Mouse (Mus musculus): ENCODE measurements at regions not wholly inside any gene's neighbourhood (a gene's known extent, or its start where the extent isn't known, plus 50 kb on each side); places are given as distances from the start of the nearest gene placed in this dataset.

DNA sequence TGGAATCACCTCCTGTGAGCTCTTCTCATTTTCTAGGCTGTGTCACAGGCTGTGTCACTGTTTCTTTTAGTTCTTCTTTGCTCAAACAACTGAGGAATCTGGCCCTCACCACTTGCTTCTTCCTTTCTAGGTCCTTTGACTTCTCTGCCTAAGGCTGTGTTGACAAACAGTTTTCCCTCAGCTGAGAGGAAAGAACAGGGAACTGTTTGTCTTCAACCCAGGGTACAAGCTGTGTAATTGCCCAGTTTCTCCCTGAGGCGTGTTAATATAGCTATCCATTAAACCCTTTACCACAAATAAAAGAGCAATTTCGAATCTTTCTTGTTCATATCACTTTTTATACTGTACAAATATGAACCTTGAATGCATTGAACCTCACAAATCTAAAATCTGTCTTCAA lies 542.1 kb downstream of the Nyap2 start:
- DNase-seq = no peak
- no peak overlapping the region for H3K4me3 ChIP-seq (replicated peaks; ENCODE audit: extremely low read depth, low read depth, low read length)
- 63% methylated on average over 2 of the region's 2 CpGs for WGBS
- no peaks in the 10 kb centered on the region for H3K4me1 ChIP-seq (ENCODE audit: control insufficient read depth, insufficient read depth, low read length)
- TF ChIP-seq POLR2A (IDR thresholded peaks at IDR 0.05; ENCODE audit: borderline replicate concordance, extremely low read depth, low read depth, low read length) = no peak

DNA sequence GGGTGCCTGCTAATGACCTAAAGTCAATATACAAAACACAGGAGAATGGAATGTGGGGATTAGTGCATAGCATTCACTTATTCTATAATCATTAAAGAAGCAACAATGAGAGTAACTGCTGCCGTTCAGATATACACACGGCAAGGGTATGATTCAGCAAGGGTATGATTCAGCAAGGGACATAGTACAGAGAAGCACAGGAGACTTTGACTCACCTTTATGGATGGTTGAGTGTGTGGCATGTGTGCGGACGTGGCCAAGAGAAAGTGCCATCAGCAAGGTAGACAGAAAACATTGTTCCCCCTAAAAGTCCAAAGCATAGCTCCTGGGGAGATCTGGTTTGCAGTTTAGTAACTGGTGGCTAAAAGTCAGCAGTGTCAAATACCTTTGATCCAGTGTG lies 547.4 kb downstream of the Nyap2 start:
- Histone ChIP-seq H3K4me1 (ENCODE audit: control insufficient read depth, insufficient read depth, low read length) (no peaks in the 10 kb centered on the region), H3K4me3 (replicated peaks; ENCODE audit: extremely low read depth, low read depth, low read length) (no peak overlapping the region)
- no peak for DNase-seq
- WGBS = 86% methylated on average over 4 of the region's 4 CpGs
- no peak for TF ChIP-seq POLR2A (IDR thresholded peaks at IDR 0.05; ENCODE audit: borderline replicate concordance, extremely low read depth, low read depth, low read length)
- no peak for TF ChIP-seq CTCF (IDR thresholded peaks at IDR 0.05; ENCODE audit: insufficient read depth, low read length)

DNA sequence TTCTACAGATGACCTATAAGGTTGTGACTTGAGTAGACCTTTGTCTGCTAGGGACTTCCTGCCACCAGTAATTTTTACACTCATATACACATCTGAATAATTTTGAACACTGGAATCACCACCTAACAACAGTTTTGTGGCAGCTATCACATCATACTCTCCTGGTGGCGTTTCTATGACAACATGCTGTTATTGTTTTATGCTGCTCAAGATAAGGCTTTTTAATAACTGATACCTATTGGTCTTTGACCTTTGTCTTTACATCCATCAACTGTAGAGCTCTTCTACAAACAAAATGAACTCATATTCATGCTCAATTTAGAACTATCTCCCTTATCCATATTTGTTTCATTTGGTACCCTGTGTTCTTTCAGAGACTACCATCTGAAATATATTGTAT lies 556.0 kb downstream of the Nyap2 start:
- TF ChIP-seq POLR2A (IDR thresholded peaks at IDR 0.05; ENCODE audit: borderline replicate concordance, extremely low read depth, low read depth, low read length) = no peak
- TF ChIP-seq CTCF (IDR thresholded peaks at IDR 0.05; ENCODE audit: insufficient read depth, low read length) = no peak
- no peaks in the 10 kb centered on the region for H3K4me1 ChIP-seq (ENCODE audit: control insufficient read depth, insufficient read depth, low read length)
- no peak overlapping the region for H3K4me3 ChIP-seq (replicated peaks; ENCODE audit: extremely low read depth, low read depth, low read length)
- no peak for DNase-seq
- 54% methylated on average over 1 of the region's 1 CpGs for WGBS

DNA sequence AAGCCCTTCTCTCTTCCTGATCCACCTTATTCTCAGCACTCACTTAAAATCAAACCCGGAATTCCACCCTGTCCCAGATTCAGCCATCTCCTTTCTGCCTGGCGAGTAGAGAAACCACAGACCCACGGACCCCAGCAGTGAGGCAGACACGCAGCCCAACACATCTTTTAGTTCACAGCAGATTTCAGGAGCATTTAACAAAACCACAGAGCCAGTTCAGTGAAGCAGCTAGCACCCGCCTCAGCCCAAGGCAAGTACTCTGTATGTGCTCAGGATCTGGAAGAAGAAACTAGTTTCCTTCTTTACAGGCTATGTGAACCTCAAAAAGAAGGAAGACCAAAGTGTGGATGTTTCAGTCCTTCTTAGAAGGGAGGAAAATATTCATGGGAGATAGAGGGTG lies 560.6 kb downstream of the Nyap2 start:
- no peaks in the 10 kb centered on the region for H3K4me1 ChIP-seq (ENCODE audit: control insufficient read depth, insufficient read depth, low read length)
- no peak for DNase-seq
- no peak overlapping the region for H3K4me3 ChIP-seq (replicated peaks; ENCODE audit: extremely low read depth, low read depth, low read length)
- 86% methylated on average over 5 of the region's 5 CpGs for WGBS
- TF ChIP-seq POLR2A (IDR thresholded peaks at IDR 0.05; ENCODE audit: borderline replicate concordance, extremely low read depth, low read depth, low read length) = no peak
- TF ChIP-seq CTCF (IDR thresholded peaks at IDR 0.05; ENCODE audit: insufficient read depth, low read length) = no peak

DNA sequence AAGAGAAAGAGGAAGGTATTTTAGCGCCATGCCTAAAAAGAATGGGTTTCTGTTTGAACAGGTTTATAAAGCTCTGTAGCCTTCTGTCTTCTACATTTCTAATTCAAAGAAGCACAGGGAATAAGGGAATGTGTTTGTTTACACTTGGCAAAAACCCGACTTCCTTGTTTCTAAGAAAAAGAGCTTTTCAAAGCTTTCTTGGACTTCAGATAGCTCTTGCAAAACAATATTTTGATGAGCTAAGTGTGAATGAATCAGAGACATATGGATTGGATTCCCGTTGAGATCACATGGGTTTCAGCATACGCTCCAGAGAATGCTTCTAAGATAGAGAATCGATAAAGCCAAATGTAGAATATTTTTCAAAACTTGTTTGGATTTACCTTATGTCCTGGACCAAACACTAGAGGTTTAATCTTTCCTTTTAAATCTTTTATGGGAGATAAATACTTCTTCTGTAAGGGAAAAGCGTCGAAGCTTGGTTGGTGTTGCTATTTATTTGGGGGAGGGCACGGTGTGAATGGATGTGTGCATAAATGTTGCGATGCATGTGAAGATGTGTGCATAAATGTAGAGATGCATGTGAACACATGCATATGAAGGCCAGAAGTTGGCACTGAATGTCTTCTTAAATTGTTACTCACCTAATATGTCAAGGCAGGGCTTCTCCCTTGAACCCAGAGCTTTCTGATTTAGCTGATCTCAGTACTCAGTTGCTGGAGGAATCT lies 576.4 kb downstream of the Nyap2 start:
- TF ChIP-seq POLR2A (IDR thresholded peaks at IDR 0.05; ENCODE audit: borderline replicate concordance, extremely low read depth, low read depth, low read length) = no peak
- Histone ChIP-seq H3K4me3 (replicated peaks; ENCODE audit: extremely low read depth, low read depth, low read length) (no peak overlapping the region), H3K4me1 (ENCODE audit: control insufficient read depth, insufficient read depth, low read length) (peaks cover 2% of the 10 kb centered on the region; the same call in 1 of the 2 replicates)
- DNase-seq = no peak
- 61% methylated on average over 9 of the region's 9 CpGs for WGBS

- no peak for DNase-seq
- H3K4me3 ChIP-seq (replicated peaks; ENCODE audit: extremely low read depth, low read depth, low read length) = no peak overlapping the region
- WGBS = 62% methylated on average over 4 of the region's 4 CpGs
- H3K4me1 ChIP-seq (ENCODE audit: control insufficient read depth, insufficient read depth, low read length) = no peaks in the 10 kb centered on the region
- TF ChIP-seq POLR2A (IDR thresholded peaks at IDR 0.05; ENCODE audit: borderline replicate concordance, extremely low read depth, low read depth, low read length) (no peak), CTCF (IDR thresholded peaks at IDR 0.05; ENCODE audit: insufficient read depth, low read length) (no peak)
Observed at GRCm38 (mm10) chr1:81661245-81661644, 571.7 kb upstream of the Gm9747 start.

DNA sequence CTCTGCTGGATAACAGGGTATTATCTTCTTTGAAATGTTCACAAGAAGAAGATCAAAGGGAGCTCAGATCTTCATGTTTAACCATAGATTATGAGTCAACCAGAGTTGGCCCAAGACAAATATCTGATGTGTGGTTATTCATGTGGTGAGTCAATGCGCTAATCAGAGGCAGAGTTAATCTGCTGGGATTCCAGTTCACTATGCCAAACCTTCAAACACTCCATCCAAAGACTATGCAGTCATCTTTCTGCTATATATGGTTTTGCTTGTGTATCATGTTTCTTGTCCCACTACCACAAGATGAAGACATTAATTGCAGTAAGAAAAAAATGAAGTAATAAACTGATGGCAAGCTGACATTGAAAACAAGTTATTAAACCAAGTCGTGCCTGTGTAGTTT lies 561.8 kb upstream of the Gm9747 start:
- DNase-seq = no peak
- WGBS = 69% methylated on average over 2 of the region's 2 CpGs
- Histone ChIP-seq H3K4me1 (ENCODE audit: control insufficient read depth, insufficient read depth, low read length) (no peaks in the 10 kb centered on the region; the same call in 1 of the 2 replicates), H3K4me3 (replicated peaks; ENCODE audit: extremely low read depth, low read depth, low read length) (no peak overlapping the region)
- TF ChIP-seq CTCF (IDR thresholded peaks at IDR 0.05; ENCODE audit: insufficient read depth, low read length) (no peak), POLR2A (IDR thresholded peaks at IDR 0.05; ENCODE audit: borderline replicate concordance, extremely low read depth, low read depth, low read length) (no peak)

DNA sequence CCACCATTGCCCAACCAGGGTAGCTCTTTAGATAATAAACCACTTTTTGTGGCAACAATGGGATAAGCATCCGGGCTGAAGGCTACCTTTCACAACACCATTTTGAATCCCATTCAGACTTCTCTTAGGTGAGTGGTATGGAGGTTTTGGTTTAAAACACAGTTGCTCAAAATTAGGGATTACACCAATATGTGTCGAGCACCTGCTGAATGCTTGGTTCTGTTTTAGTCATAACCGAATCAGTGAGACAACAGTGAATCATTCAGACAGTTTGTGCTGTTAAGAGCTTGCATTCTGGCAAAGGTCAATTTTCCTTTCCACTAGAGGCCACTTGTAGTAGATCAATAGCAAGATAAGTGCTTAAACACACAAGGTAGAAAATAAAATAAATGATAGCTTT lies 561.2 kb upstream of the Gm9747 start:
- DNase-seq = no peak
- no peak for TF ChIP-seq POLR2A (IDR thresholded peaks at IDR 0.05; ENCODE audit: borderline replicate concordance, extremely low read depth, low read depth, low read length)
- Histone ChIP-seq H3K4me1 (ENCODE audit: control insufficient read depth, insufficient read depth, low read length) (no peaks in the 10 kb centered on the region; the same call in 1 of the 2 replicates), H3K4me3 (replicated peaks; ENCODE audit: extremely low read depth, low read depth, low read length) (no peak overlapping the region)
- 61% methylated on average over 3 of the region's 3 CpGs for WGBS

DNA sequence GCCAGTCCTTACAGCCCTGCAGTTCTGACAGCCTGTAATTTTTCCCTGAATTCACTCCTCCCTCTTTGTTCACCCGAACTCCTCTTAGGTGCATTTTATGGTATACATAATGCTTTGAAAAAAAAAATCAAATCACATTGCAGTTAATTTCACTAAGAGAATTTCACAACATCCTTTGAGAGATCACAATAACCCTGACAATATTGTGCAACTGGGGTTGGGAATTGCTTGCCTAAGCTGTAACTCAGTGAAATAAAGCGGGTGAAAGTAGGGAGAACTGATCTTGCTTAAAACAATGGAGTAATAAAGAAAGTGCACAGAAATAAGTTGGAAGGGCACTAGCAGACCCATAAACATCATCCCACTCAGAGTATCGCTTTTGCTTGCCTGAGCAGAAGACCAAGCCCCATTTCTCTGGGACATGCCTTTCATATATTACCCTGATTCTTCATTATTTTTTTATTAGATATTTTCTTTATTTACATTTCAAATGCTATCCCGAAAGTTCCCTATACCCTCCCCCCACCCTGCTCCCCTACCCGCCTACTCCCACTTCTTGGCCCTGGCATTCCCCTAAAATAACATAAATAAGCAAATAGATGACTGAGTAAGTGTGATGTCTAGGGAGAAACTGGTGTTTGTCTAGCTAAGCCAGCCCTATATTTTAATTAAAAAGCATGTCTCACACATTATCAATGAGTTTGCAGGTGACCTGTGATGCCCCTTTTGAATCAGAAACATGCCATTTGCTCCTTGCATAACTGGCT lies 557.2 kb upstream of the Gm9747 start:
- no peak for TF ChIP-seq POLR2A (IDR thresholded peaks at IDR 0.05; ENCODE audit: borderline replicate concordance, extremely low read depth, low read depth, low read length)
- no peak for TF ChIP-seq CTCF (IDR thresholded peaks at IDR 0.05; ENCODE audit: insufficient read depth, low read length)
- Histone ChIP-seq H3K4me1 (ENCODE audit: control insufficient read depth, insufficient read depth, low read length) (no peaks in the 10 kb centered on the region; the same call in 1 of the 2 replicates), H3K4me3 (replicated peaks; ENCODE audit: extremely low read depth, low read depth, low read length) (no peak overlapping the region)
- no peak for DNase-seq
- WGBS = 40% methylated on average over 5 of the region's 5 CpGs
